26 mouse cellular contexts compared by ENCODE assay signal in the genomic region with DNA sequence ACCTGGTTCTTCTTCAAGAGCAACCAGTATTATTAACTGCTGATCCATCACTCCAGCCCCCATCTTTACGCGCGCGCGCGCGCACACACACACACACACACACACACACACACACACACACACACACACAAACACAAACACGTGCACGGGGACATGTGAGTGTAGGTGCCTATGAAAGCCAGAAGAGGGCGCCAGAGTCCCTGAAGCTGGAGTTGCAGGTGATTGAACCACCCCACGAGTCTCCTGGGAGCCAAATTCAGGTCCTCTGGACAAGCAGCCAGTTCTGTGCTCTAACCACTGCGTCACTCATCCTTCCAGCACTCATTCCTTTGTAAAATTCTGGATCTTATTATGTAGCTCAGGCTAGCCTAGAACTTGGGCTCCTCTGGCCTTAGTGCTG. TPM values are rescaled to one million over a fixed set of nuclear protein-coding genes. Genes with fewer than 3 reads are reported as not detected.
DNase-seq lines count a peak whose midpoint lies in the region; ATAC-seq and TF ChIP-seq lines count a peak whose summit lies in the region.
"Had no signal": no experiment of that assay in that cellular context is flagged by ENCODE, and none has a peak within 500 bp of the region (broad histone marks: within the 10 kb centered on the region; RNA-seq: fewer than 3 reads in every experiment).

No protein-coding gene starts in this region.

- no peak overlapping the region for H3K9ac ChIP-seq in intestine, postnatal 0 days (ENCODE audit: low read depth, low read length)
- H3K9ac ChIP-seq in intestine, embryonic 16.5 days (ENCODE audit: low read depth, low read length), result no peak overlapping the region
- no peak overlapping the region for H3K9ac ChIP-seq in lung, postnatal 0 days (replicated peaks; ENCODE audit: low read depth)
- H3K9ac ChIP-seq in ES-E14 (ENCODE audit: insufficient read depth, low read depth, low read length, poor library complexity, severe bottlenecking), result no peak overlapping the region
- no peak overlapping the region for H3K9ac ChIP-seq in stomach, postnatal 0 days (ENCODE audit: low read length)
- H3K9ac ChIP-seq: embryonic facial prominence, embryonic 12.5 days; forebrain, postnatal 0 days; heart, embryonic 13.5 days; limb, embryonic 13.5 days; neural tube, embryonic 12.5 days; stomach, embryonic 15.5 days had no signal

- ATAC-seq in intestine, postnatal 0 days, result no peak
- ATAC-seq in intestine, embryonic 16.5 days, result no peak
- no peak for ATAC-seq in lung, postnatal 0 days
- no peak for ATAC-seq in stomach, postnatal 0 days (ENCODE audit: low FRiP score, low TSS enrichment)
- ATAC-seq: activated CD4-positive, CD25-positive, alpha-beta regulatory T cell, adult 4 months; forebrain, postnatal 0 days; Patski had no signal

- H3K36me3 ChIP-seq in intestine, postnatal 0 days (ENCODE audit: control insufficient read depth, insufficient read depth), result no peaks in the 10 kb centered on the region
- H3K36me3 ChIP-seq in intestine, embryonic 16.5 days (ENCODE audit: control insufficient read depth, insufficient read depth, low read length), result no peaks in the 10 kb centered on the region
- H3K36me3 ChIP-seq in lung, postnatal 0 days (ENCODE audit: insufficient read depth, low read length), result no peaks in the 10 kb centered on the region
- no peaks in the 10 kb centered on the region for H3K36me3 ChIP-seq in ES-E14 (ENCODE audit: control insufficient read depth, insufficient read depth, low read length, poor library complexity, severe bottlenecking)
- no peaks in the 10 kb centered on the region for H3K36me3 ChIP-seq in stomach, postnatal 0 days (ENCODE audit: control insufficient read depth, insufficient read depth, low read length)
- H3K36me3 ChIP-seq: embryonic facial prominence, embryonic 12.5 days; heart, embryonic 13.5 days; limb, embryonic 13.5 days; neural tube, embryonic 12.5 days; stomach, embryonic 15.5 days had no signal

- no peaks in the 10 kb centered on the region for H3K27me3 ChIP-seq in intestine, postnatal 0 days (replicated peaks; ENCODE audit: control insufficient read depth, insufficient read depth, low read length)
- no peaks in the 10 kb centered on the region for H3K27me3 ChIP-seq in intestine, embryonic 16.5 days (replicated peaks; ENCODE audit: control insufficient read depth, insufficient read depth, low read length)
- no peaks in the 10 kb centered on the region for H3K27me3 ChIP-seq in lung, postnatal 0 days (replicated peaks; ENCODE audit: insufficient read depth, low read length)
- H3K27me3 ChIP-seq in stomach, postnatal 0 days (ENCODE audit: control insufficient read depth, insufficient read depth, low read length), result no peaks in the 10 kb centered on the region
- H3K27me3 ChIP-seq: embryonic facial prominence, embryonic 12.5 days; heart, embryonic 13.5 days; limb, embryonic 13.5 days; neural tube, embryonic 12.5 days; Patski; stomach, embryonic 15.5 days had no signal

- peak; percentile 23 for TF ChIP-seq CTCF in intestine, postnatal 0 days (IDR thresholded peaks at IDR 0.05; ENCODE audit: low read depth)
- TF ChIP-seq CTCF in lung, postnatal 0 days (IDR thresholded peaks at IDR 0.05), result peak; percentile 22
- 0 out of 2 replicates have a peak, but pooled peaks have one; percentile 19 for TF ChIP-seq CTCF in stomach, postnatal 0 days (IDR thresholded peaks at IDR 0.05; ENCODE audit: low read depth)

- no peak overlapping the region for H3K4me3 ChIP-seq in intestine, postnatal 0 days (ENCODE audit: low read depth, low read length)
- H3K4me3 ChIP-seq in intestine, embryonic 16.5 days (ENCODE audit: low read length), result no peak overlapping the region
- no peak overlapping the region for H3K4me3 ChIP-seq in lung, postnatal 0 days (ENCODE audit: low read depth, low read length)
- H3K4me3 ChIP-seq in ES-E14 (ENCODE audit: insufficient read depth in 1 of 2, low read depth in 1 of 2, low read length in 2 of 2, poor library complexity in 1 of 2, severe bottlenecking in 1 of 2), result peak overlapping the region in 1 of 2 experiments; percentile 41; a peak in 1 of 4 replicates
- H3K4me3 ChIP-seq in stomach, postnatal 0 days (ENCODE audit: low read depth, low read length), result no peak overlapping the region
- H3K4me3 ChIP-seq: embryonic facial prominence, embryonic 12.5 days; heart, embryonic 13.5 days; limb, embryonic 13.5 days; neural tube, embryonic 12.5 days; stomach, embryonic 15.5 days had no signal

- H3K4me2 ChIP-seq in intestine, postnatal 0 days (replicated peaks; ENCODE audit: low read depth), result no peak overlapping the region
- no peak overlapping the region for H3K4me2 ChIP-seq in intestine, embryonic 16.5 days (ENCODE audit: low read depth, low read length)
- no peak overlapping the region for H3K4me2 ChIP-seq in lung, postnatal 0 days (replicated peaks; ENCODE audit: low read depth, low read length)
- no peak overlapping the region for H3K4me2 ChIP-seq in stomach, postnatal 0 days (replicated peaks; ENCODE audit: low read depth)
- H3K4me2 ChIP-seq: embryonic facial prominence, embryonic 12.5 days; heart, embryonic 13.5 days; limb, embryonic 13.5 days; neural tube, embryonic 12.5 days; stomach, embryonic 15.5 days had no signal

- no peak for TF ChIP-seq EP300 in lung, postnatal 0 days (IDR thresholded peaks at IDR 0.05)
- TF ChIP-seq EP300 in stomach, postnatal 0 days (optimal IDR thresholded peaks at IDR 0.05), result no peak

- no peaks in the 10 kb centered on the region for H3K9me3 ChIP-seq in intestine, postnatal 0 days (ENCODE audit: control insufficient read depth)
- no peaks in the 10 kb centered on the region for H3K9me3 ChIP-seq in intestine, embryonic 16.5 days (ENCODE audit: control insufficient read depth, low read length)
- H3K9me3 ChIP-seq in lung, postnatal 0 days (ENCODE audit: low read length), result no peaks in the 10 kb centered on the region
- no peaks in the 10 kb centered on the region for H3K9me3 ChIP-seq in ES-E14 (ENCODE audit: control insufficient read depth, insufficient read depth, low read depth, low read length)
- no peaks in the 10 kb centered on the region for H3K9me3 ChIP-seq in stomach, postnatal 0 days (ENCODE audit: control insufficient read depth, low read length)
- H3K9me3 ChIP-seq: embryonic facial prominence, embryonic 12.5 days; heart, embryonic 13.5 days; limb, embryonic 13.5 days; neural tube, embryonic 12.5 days; stomach, embryonic 15.5 days had no signal

- DNase-seq in lung, postnatal 0 days (ENCODE audit: low spot score), result no peak
- no peak for DNase-seq in lung, postnatal 36 days
- peak; percentile 62 for DNase-seq in ES-E14 (ENCODE audit: low read depth, low spot score)
- DNase-seq in stomach, postnatal 0 days (ENCODE audit: low spot score), result no peak
- no peak for DNase-seq in thymus, postnatal 14 days
- no peak for DNase-seq in cerebellum, adult 8-10 months
- DNase-seq: adrenal gland, adult 8-10 months; cerebellum, adult 18-20 months; cerebellum, postnatal 25 days; forebrain, postnatal 0 days; gastrocnemius, postnatal 25 days; heart, adult 18-20 months; heart, postnatal 14 days; kidney, postnatal 36 days; lung, adult 18-20 months; lung, postnatal 14 days; midbrain, embryonic 14.5 days had no signal

- no peak overlapping the region for H3K27ac ChIP-seq in intestine, postnatal 0 days (ENCODE audit: low read depth, low read length)
- H3K27ac ChIP-seq in intestine, embryonic 16.5 days (ENCODE audit: low read length), result no peak overlapping the region
- H3K27ac ChIP-seq in lung, postnatal 0 days (ENCODE audit: low read length), result no peak overlapping the region
- no peak overlapping the region for H3K27ac ChIP-seq in ES-E14 (ENCODE audit: insufficient read depth, low read depth, low read length, poor library complexity, severe bottlenecking)
- no peak overlapping the region for H3K27ac ChIP-seq in stomach, postnatal 0 days (replicated peaks)
- H3K27ac ChIP-seq: embryonic facial prominence, embryonic 12.5 days; heart, embryonic 13.5 days; limb, embryonic 13.5 days; neural tube, embryonic 12.5 days; stomach, embryonic 15.5 days had no signal

- in situ Hi-C loops in ES-E14 (cut with MboI; ENCODE audit: low sequenced_read_pairs in 2 of 2, unreplicated experiment in 2 of 2), result no loop called here

- H3K4me1 ChIP-seq in intestine, postnatal 0 days (replicated peaks; ENCODE audit: control insufficient read depth, insufficient read depth, low read length), result no peaks in the 10 kb centered on the region
- no peaks in the 10 kb centered on the region for H3K4me1 ChIP-seq in intestine, embryonic 16.5 days (ENCODE audit: control insufficient read depth, insufficient read depth, low read length)
- H3K4me1 ChIP-seq in lung, postnatal 0 days (ENCODE audit: insufficient read depth, low read depth, low read length), result no peaks in the 10 kb centered on the region
- H3K4me1 ChIP-seq in ES-E14 (ENCODE audit: control insufficient read depth in 2 of 2, insufficient read depth in 2 of 2, low read length in 2 of 2, poor library complexity in 1 of 2), result peaks cover 0 to 5% of the 10 kb centered on the region in 2 experiments; a peak in 2 of 4 replicates
- no peaks in the 10 kb centered on the region for H3K4me1 ChIP-seq in stomach, postnatal 0 days (replicated peaks; ENCODE audit: control insufficient read depth, insufficient read depth)
- H3K4me1 ChIP-seq: embryonic facial prominence, embryonic 12.5 days; limb, embryonic 13.5 days; neural tube, embryonic 12.5 days had no signal

- WGBS in intestine, postnatal 0 days, result 88% methylated on average over 12 of the region's 12 CpGs
- 90% methylated on average over 12 of the region's 12 CpGs for WGBS in intestine, embryonic 16.5 days
- 89% methylated on average over 12 of the region's 12 CpGs for WGBS in lung, postnatal 0 days
- 86% methylated on average over 12 of the region's 12 CpGs for WGBS in stomach, postnatal 0 days

TF ChIP-seq in ES-E14, 5 proteins besides CTCF, POLR2A, EP300 and RAD21:
- TF ChIP-seq CHD2 (IDR thresholded peaks at IDR 0.05; ENCODE audit: low read depth, low read length), result no peak
- no peak for TF ChIP-seq ZNF384 (IDR thresholded peaks at IDR 0.05; ENCODE audit: low read depth, low read length)
- TF ChIP-seq ZC3H11A (IDR thresholded peaks at IDR 0.05; ENCODE audit: borderline replicate concordance, low read depth, low read length), result no peak
- no peak for TF ChIP-seq HCFC1 (IDR thresholded peaks at IDR 0.05; ENCODE audit: borderline replicate concordance, insufficient read depth, low read length)
- TF ChIP-seq MAFK (IDR thresholded peaks at IDR 0.05; ENCODE audit: insufficient read depth, low read depth, low read length), result no peak

RNA-seq across cellular contexts. Expression of a gene that starts 23.9 kb away (rescaled TPM):
- 3.7 and 3.8 TPM in 2 replicates for polyA plus RNA-seq in intestine, postnatal 0 days (2015; fragmentation: Nextera tagmentation; extraction: Ambion mirVana)
- polyA plus RNA-seq in intestine, embryonic 16.5 days (2015; fragmentation: Nextera tagmentation; extraction: Ambion mirVana), result 20.0 and 21.5 TPM in 2 replicates
- 4.8 and 7.4 TPM in 2 replicates for polyA plus RNA-seq in lung, postnatal 0 days (2015; fragmentation: Nextera tagmentation; extraction: Ambion mirVana)
- total RNA-seq in ES-E14 (2012; rRNA removed), result 43.4 and 62.0 TPM in 2 replicates
- polyA plus RNA-seq in stomach, postnatal 0 days (2015; fragmentation: Nextera tagmentation; extraction: Ambion mirVana), result 4.1 and 5.4 TPM in 2 replicates
